Mouse (Mus musculus) embryonic facial prominence, embryonic 13.5 days (tissue): ENCODE measurements at regions not wholly inside any gene's neighbourhood (a gene's known extent, or its start where the extent isn't known, plus 50 kb on each side); places are given as distances from the start of the nearest gene placed in this dataset.

Experiments used
- ATAC-seq: fragments of 200-750 bp; cut with Nextera tagmentation; 2 replicates; pipeline ENCODE4 v1.8.0; 2017; ENCODE audit warnings: low read depth; ENCODE audit not compliant: insufficient number of reproducible peaks, insufficient read depth, low FRiP score, low TSS enrichment
- H3K27ac ChIP-seq: fragments of 300-500 bp; sonication (generic); 2 replicates; pipeline ENCODE4 v1.5.1; 2015; ENCODE audit warnings: moderate library complexity, mild to moderate bottlenecking, inconsistent platforms
- H3K27me3 ChIP-seq: fragments of 300-500 bp; sonication (generic); 2 replicates; pipeline ENCODE4 v1.6.1; 2015; ENCODE audit warnings: mild to moderate bottlenecking, inconsistent platforms
- H3K36me3 ChIP-seq: fragments of 300-500 bp; sonication (generic); 2 replicates; pipeline ENCODE4 v1.6.1; 2015; ENCODE audit warnings: mild to moderate bottlenecking, inconsistent platforms
- H3K4me1 ChIP-seq: fragments of 300-500 bp; sonication (generic); 2 replicates; pipeline ENCODE4 v1.6.1; 2015; ENCODE audit warnings: inconsistent platforms
- H3K4me2 ChIP-seq: fragments of 300-500 bp; sonication (generic); 2 replicates; pipeline ENCODE4 v1.6.1; 2015; ENCODE audit warnings: moderate library complexity, mild to moderate bottlenecking, inconsistent platforms
- H3K4me3 ChIP-seq: fragments of 300-500 bp; sonication (generic); 2 replicates; pipeline ENCODE4 v1.5.1; 2015; ENCODE audit warnings: mild to moderate bottlenecking, inconsistent platforms
- H3K9ac ChIP-seq: fragments of 300-500 bp; sonication (generic); 2 replicates; pipeline ENCODE4 v1.6.1; 2015; ENCODE audit warnings: mild to moderate bottlenecking, inconsistent platforms
- H3K9me3 ChIP-seq: fragments of 300-500 bp; sonication (generic); 2 replicates; pipeline ENCODE4 v1.6.1; 2016; ENCODE audit warnings: inconsistent platforms
- WGBS: fragments of 180-500 bp; shearing (Covaris S2); methylation state at CpG from one replicate; pipeline ENCODE4 v1.1.7; 2015; ENCODE audit warnings: mixed read lengths; 5-methylcytosine and 5-hydroxymethylcytosine counted together

DNA sequence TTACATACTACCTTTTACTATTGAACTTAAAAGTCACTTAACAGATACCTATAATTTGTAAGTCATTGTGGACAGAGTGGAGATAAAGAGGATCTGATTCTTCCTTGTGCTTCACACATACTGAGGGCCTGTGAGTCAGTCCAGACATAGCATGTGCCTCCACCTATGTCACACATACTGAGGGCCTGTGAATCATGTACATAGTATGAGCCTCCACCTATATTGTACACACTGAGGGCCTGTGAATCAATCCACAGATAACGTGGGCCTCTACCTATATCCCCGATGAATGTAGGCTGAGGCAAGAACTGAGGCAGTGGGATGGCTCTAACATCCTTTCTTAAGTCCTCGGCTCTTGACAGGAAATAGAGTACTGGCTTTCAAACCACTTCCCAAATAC lies 505.2 kb upstream of the Camk1g start:
- H3K36me3 ChIP-seq = no peaks in the 10 kb centered on the region
- H3K27ac ChIP-seq = no peak overlapping the region
- no peaks in the 10 kb centered on the region for H3K9me3 ChIP-seq
- H3K9ac ChIP-seq = no peak overlapping the region
- WGBS = 78% methylated on average over 3 of the region's 3 CpGs
- no peak overlapping the region for H3K4me3 ChIP-seq
- H3K4me2 ChIP-seq = no peak overlapping the region
- no peaks in the 10 kb centered on the region for H3K4me1 ChIP-seq
- ATAC-seq = no peak
- no peaks in the 10 kb centered on the region for H3K27me3 ChIP-seq

GRCm38 (mm10) chr1:193870731-193871130 lies 500.6 kb upstream of the Camk1g start:
- Histone ChIP-seq H3K9me3 (no peaks in the 10 kb centered on the region), H3K27me3 (no peaks in the 10 kb centered on the region), H3K36me3 (no peaks in the 10 kb centered on the region), H3K9ac (no peak overlapping the region), H3K4me1 (no peaks in the 10 kb centered on the region), H3K27ac (no peak overlapping the region), H3K4me2 (no peak overlapping the region), H3K4me3 (no peak overlapping the region)
- ATAC-seq = no peak
- WGBS = 64% methylated on average over 2 of the region's 2 CpGs

DNA sequence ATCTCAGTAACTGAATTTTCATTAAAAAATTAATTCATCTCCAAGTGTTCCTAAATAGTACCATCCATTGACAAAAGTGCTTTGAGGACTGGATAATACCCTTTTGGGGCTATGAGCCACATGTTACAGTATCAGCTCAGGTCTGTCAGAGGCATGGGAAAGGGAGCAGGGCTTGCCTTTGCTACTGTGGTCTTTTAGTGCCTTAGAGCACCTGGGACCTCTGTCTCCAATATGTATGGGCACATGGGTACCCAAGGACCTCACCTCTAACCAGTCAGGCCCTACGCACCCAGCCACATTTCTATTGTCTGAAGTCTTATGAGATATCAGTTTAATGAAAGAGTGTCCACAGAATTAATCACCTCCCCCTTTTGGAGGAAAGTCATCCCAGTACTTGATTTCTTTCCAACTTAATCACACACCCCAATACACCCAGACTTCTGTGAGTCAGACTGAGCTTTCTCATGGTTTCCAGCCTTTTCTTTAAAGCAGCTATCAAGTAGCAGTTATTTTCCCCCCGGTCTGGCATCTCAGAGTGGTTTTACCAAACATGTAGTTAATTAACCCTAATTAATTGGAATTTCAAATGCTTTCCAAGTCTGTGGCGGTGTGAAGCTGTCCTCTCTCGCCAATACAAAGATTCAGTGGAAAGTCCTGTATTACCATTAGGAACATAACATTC lies 498.7 kb upstream of the Camk1g start:
- Histone ChIP-seq H3K4me2 (no peak overlapping the region), H3K9me3 (no peaks in the 10 kb centered on the region), H3K4me3 (no peak overlapping the region), H3K9ac (no peak overlapping the region), H3K27ac (no peak overlapping the region), H3K27me3 (no peaks in the 10 kb centered on the region), H3K36me3 (no peaks in the 10 kb centered on the region), H3K4me1 (no peaks in the 10 kb centered on the region)
- WGBS = 52% methylated on average over 4 of the region's 4 CpGs
- ATAC-seq = no peak

DNA sequence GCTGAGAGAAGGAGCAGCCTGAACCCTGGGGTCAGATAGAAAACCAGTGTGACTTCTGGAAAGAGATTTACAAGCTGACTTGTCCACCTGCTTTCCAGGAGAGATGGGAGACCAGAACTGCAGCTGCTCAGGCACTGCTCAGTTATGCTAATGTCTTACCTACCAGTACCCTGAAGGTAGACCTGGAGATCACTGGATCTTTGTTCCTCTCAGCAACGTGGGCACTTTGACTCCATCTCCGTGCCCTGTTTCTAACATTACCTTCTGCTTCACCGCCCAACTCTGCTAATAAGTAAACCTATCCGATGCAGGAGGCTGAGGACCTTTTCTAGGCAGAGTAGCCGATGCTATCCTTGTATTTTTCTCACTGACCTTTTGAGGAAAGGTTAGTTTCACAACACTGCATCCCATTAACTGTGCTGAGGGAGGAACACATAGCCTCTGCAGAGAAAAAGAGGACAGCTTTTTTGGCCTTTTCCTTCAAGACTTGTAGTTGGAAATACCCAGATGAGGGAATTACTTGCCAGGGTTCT lies 490.7 kb upstream of the Camk1g start:
- Histone ChIP-seq H3K9me3 (no peaks in the 10 kb centered on the region), H3K27ac (no peak overlapping the region), H3K4me1 (peaks cover 10% of the 10 kb centered on the region), H3K4me2 (no peak overlapping the region), H3K4me3 (no peak overlapping the region), H3K36me3 (no peaks in the 10 kb centered on the region), H3K27me3 (no peaks in the 10 kb centered on the region), H3K9ac (no peak overlapping the region)
- no peak for ATAC-seq
- 61% methylated on average over 5 of the region's 5 CpGs for WGBS

- H3K9me3 ChIP-seq = no peaks in the 10 kb centered on the region
- H3K36me3 ChIP-seq = no peaks in the 10 kb centered on the region
- H3K4me1 ChIP-seq = peaks cover 10% of the 10 kb centered on the region
- no peak overlapping the region for H3K9ac ChIP-seq
- H3K27ac ChIP-seq = no peak overlapping the region
- H3K27me3 ChIP-seq = no peaks in the 10 kb centered on the region
- no peak overlapping the region for H3K4me3 ChIP-seq
- no peak for ATAC-seq
- WGBS = 50% methylated on average over 2 of the region's 2 CpGs
- H3K4me2 ChIP-seq = no peak overlapping the region
Observed at GRCm38 (mm10) chr1:193860354-193860753, 490.3 kb upstream of the Camk1g start.

DNA sequence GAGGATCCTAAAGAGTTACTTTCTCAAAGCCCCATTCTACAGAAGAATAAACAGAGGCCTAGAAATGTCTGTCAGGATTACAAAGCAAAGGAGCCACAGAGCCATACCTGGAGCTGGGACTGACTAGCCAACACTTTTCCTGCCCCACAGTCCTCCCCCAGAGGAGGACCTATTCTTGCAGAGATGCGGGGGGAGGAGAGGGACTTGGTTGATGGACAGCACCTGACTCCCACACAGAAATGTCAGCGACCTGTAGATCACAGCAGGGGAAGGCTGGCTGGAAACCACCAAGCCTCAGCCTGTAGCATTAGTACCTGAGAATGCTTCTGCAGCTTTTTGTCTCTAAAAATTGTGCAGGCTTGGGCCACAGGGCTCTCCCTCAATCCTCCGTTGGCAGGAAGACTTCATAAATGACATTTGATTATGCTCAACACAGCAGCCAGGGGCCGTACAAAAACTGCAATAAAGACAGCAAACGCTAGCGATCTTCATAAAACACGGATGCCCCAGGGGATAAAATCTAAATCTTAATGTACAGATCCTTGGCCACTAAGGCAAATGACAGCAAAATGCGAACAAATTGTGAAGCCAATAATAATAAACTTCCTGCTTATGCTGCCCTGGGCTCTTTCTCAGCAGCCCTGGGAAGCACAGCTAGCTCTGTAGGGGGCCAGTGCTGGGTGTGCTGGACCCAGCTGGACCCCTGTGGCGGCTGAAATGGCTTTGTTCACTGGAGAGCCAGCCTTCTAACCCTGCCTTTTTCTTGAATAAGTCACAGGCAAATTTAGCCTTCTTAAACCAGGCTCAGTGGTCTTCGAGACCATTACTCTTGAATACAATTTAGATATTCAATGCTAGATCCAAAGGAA lies 489.4 kb upstream of the Camk1g start:
- ATAC-seq = no peak
- no peak overlapping the region for H3K4me2 ChIP-seq
- no peaks in the 10 kb centered on the region for H3K27me3 ChIP-seq
- H3K36me3 ChIP-seq = no peaks in the 10 kb centered on the region
- WGBS = 35% methylated on average over 10 of the region's 10 CpGs
- H3K4me3 ChIP-seq = no peak overlapping the region
- no peaks in the 10 kb centered on the region for H3K9me3 ChIP-seq
- H3K4me1 ChIP-seq = peaks cover 10% of the 10 kb centered on the region
- no peak overlapping the region for H3K9ac ChIP-seq
- H3K27ac ChIP-seq = no peak overlapping the region

DNA sequence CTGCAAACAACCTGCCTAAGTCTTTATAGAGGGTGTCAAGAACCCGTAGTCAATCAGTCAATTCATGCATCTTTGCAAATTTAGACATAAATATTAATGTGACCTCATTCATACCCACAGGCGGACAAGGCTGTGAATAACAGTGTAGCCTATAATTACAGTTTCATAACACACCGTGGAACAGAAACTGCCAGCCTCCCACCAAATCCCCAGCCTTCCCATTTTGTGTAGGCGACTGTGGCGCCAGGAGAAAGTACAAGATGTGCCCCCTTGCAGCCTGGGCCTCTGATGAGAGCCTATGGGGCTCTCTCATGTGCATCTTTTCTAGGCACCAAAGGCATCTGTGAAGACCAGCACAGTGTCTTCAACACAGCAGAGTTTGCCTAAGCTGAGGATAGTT lies 477.8 kb upstream of the Camk1g start:
- H3K36me3 ChIP-seq = no peaks in the 10 kb centered on the region
- no peaks in the 10 kb centered on the region for H3K9me3 ChIP-seq
- peaks cover 7% of the 10 kb centered on the region; the same call in 1 of the 2 replicates for H3K4me1 ChIP-seq
- no peak overlapping the region for H3K9ac ChIP-seq
- H3K27me3 ChIP-seq = no peaks in the 10 kb centered on the region
- no peak overlapping the region for H3K27ac ChIP-seq
- 81% methylated on average over 5 of the region's 5 CpGs for WGBS
- no peak for ATAC-seq
- no peak overlapping the region for H3K4me3 ChIP-seq
- no peak overlapping the region for H3K4me2 ChIP-seq

- H3K4me2 ChIP-seq = no peak overlapping the region
- peaks cover 7% of the 10 kb centered on the region; the same call in 1 of the 2 replicates for H3K4me1 ChIP-seq
- H3K4me3 ChIP-seq = no peak overlapping the region
- no peaks in the 10 kb centered on the region for H3K27me3 ChIP-seq
- no peak overlapping the region for H3K27ac ChIP-seq
- ATAC-seq = no peak
- no peaks in the 10 kb centered on the region for H3K36me3 ChIP-seq
- H3K9ac ChIP-seq = no peak overlapping the region
- no peaks in the 10 kb centered on the region for H3K9me3 ChIP-seq
Observed at GRCm38 (mm10) chr1:193844868-193845267, 474.8 kb upstream of the Camk1g start.

DNA sequence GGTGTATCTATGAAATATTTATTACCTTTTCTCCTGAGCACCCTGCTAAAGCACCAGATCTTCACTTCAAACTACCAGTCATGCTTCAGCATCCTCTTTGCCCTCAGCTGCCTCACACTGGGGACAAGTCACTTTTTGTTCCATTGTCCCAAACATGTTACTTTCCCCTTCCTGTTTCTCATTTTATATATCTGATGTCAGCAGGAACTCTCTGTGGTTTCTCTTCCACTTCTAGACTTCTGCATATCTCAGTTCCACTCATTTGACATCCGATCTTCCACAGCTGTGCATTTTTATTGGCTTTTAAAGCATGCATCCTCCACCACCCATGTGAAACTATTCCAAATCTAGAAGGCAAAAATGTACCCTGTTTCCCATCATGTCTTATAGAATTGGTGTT lies 474.4 kb upstream of the Camk1g start:
- 31% methylated on average over 1 of the region's 1 CpGs for WGBS
- Histone ChIP-seq H3K27me3 (no peaks in the 10 kb centered on the region), H3K9ac (no peak overlapping the region), H3K4me3 (no peak overlapping the region), H3K4me1 (peaks cover 7% of the 10 kb centered on the region; the same call in 1 of the 2 replicates), H3K27ac (no peak overlapping the region), H3K9me3 (no peaks in the 10 kb centered on the region), H3K36me3 (no peaks in the 10 kb centered on the region), H3K4me2 (no peak overlapping the region)
- ATAC-seq = no peak

- Histone ChIP-seq H3K27me3 (no peaks in the 10 kb centered on the region), H3K4me2 (no peak overlapping the region), H3K9ac (no peak overlapping the region), H3K36me3 (no peaks in the 10 kb centered on the region), H3K9me3 (no peaks in the 10 kb centered on the region), H3K27ac (no peak overlapping the region), H3K4me1 (no peaks in the 10 kb centered on the region), H3K4me3 (no peak overlapping the region)
- no peak for ATAC-seq
- WGBS = 67% methylated on average over 3 of the region's 3 CpGs
Observed at GRCm38 (mm10) chr1:193800998-193801397, 430.9 kb upstream of the Camk1g start.

GRCm38 (mm10) chr1:193790579-193790978 lies 420.5 kb upstream of the Camk1g start:
- Histone ChIP-seq H3K27me3 (no peaks in the 10 kb centered on the region), H3K36me3 (no peaks in the 10 kb centered on the region), H3K4me3 (no peak overlapping the region), H3K4me2 (no peak overlapping the region), H3K27ac (no peak overlapping the region), H3K9me3 (no peaks in the 10 kb centered on the region), H3K9ac (no peak overlapping the region), H3K4me1 (no peaks in the 10 kb centered on the region)
- no peak for ATAC-seq
- 38% methylated on average over 2 of the region's 2 CpGs for WGBS

DNA sequence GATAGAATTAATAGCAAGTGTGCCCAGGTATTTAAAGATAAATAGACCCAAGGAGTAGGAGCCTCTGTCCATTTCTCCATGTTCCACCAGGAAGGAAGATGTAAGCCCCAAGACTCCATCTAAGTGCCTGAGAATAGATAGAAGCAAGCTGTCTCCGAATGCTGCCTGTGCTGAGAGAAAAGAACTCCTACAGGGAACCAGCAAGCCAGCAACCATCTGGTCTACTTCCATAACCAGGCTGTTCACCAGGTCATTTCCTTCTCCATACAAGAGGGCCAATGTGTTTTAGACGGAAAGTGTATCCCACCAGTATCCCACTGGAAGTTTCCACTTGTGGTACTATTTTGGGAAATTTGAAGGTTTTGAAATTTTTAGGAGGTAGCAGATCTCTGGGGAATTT lies 418.4 kb upstream of the Camk1g start:
- Histone ChIP-seq H3K36me3 (no peaks in the 10 kb centered on the region), H3K27me3 (0 out of 2 replicates have a peak, but pooled peaks cover 3% of the 10 kb centered on the region), H3K4me1 (no peaks in the 10 kb centered on the region), H3K9me3 (no peaks in the 10 kb centered on the region), H3K27ac (no peak overlapping the region), H3K4me2 (no peak overlapping the region), H3K4me3 (no peak overlapping the region), H3K9ac (no peak overlapping the region)
- WGBS = 76% methylated on average over 2 of the region's 2 CpGs
- ATAC-seq = no peak
